Mouse (Mus musculus): ENCODE measurements at regions not wholly inside any gene's neighbourhood (a gene's known extent, or its start where the extent isn't known, plus 50 kb on each side); places are given as distances from the start of the nearest gene placed in this dataset.

GRCm38 (mm10) chr12:52368034-52368433, 135.7 kb upstream of the Arhgap5 start:
- ATAC-seq (replicated peaks; ENCODE audit: insufficient number of reproducible peaks, low FRiP score, low TSS enrichment, poor library complexity, severe bottlenecking) = no peak

DNA sequence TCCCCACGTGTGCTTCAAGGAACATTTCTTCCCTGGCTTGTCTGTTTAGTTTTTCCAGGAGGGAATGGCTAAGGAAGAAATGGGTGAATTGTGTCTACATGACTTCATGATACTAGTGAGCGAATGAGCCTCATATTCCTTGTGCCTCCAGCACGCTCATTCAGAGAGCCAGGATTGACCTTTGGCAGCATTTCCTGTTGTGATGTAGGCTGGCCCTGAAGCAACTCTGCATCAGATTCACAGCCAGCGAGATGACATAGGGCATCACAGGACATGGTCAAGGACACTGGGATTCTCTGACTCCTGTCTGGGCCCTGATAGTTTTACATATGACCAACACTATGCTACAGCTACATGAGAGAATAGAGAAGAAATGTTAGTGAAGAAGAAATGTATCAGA, 135.3 kb upstream of the Arhgap5 start:
- no peak for ATAC-seq (replicated peaks; ENCODE audit: insufficient number of reproducible peaks, low FRiP score, low TSS enrichment, poor library complexity, severe bottlenecking)

- no peak for ATAC-seq (replicated peaks; ENCODE audit: insufficient number of reproducible peaks, low FRiP score, low TSS enrichment, poor library complexity, severe bottlenecking)
These were observed 133.5 kb upstream of the Arhgap5 start for GRCm38 (mm10) chr12:52370153-52370710.

- ATAC-seq (replicated peaks; ENCODE audit: insufficient number of reproducible peaks, low FRiP score, low TSS enrichment, poor library complexity, severe bottlenecking) = no peak
These were observed 128.7 kb upstream of the Arhgap5 start for GRCm38 (mm10) chr12:52375116-52375515.

DNA sequence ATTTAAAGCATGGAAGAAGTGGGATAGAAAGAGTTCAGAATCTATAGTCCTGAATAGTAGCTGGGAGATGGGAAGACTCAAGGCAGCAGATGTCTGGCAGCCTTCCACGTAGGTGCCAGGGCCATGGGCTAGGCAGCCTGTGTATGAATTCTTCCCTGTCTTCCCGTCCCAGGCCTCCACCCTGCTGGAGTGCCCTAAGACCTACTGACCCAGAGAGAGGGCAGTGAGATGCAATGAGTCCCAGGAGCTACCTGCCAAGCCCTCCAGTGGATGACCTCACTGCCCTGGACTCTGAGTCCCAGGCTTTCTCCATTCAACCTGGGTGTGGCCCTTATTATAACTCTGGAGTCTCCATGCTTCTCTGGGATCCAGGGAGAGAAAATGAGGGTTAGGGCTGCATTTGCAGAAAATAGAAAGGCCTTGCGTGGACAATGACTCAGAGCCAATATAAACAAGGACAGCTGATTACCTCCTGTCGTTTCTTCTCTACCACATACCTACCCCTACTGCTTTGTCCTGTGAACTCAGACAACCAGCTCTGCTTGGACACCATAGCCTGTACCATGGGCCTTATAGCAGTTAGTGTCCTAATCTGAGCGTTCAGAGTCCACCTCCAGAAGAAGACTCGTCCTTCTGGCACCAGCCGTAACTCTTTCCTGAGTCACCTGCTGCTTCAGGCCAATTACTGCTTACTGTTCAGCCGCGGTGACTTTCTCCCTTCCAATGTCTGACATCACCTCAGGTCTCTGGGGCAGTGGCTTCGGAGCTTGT, 126.9 kb upstream of the Arhgap5 start:
- ATAC-seq (replicated peaks; ENCODE audit: insufficient number of reproducible peaks, low FRiP score, low TSS enrichment, poor library complexity, severe bottlenecking) = no peak

- ATAC-seq (replicated peaks; ENCODE audit: insufficient number of reproducible peaks, low FRiP score, low TSS enrichment, poor library complexity, severe bottlenecking) = no peak
These were observed 126.3 kb upstream of the Arhgap5 start for GRCm38 (mm10) chr12:52377463-52377848.

DNA sequence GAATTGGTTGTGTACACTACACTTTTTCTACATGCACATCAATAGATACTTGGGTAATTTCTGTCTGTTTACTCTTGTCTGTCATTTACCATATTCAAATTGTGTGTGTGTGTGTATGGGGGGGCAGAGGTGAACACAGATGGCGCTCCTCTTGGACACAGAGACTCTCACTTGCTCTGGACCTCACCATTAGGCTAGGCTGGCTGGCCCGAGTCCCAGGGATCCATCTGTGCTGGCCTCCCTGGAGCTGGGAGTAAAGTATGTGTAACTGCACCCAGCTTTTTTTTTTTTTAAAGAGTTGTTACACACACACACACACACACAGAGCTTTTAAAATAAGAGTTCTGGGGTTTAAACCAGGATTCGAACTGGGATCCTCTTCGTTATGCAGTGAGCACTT, 124.5 kb upstream of the Arhgap5 start:
- no peak for ATAC-seq (replicated peaks; ENCODE audit: insufficient number of reproducible peaks, low FRiP score, low TSS enrichment, poor library complexity, severe bottlenecking)

DNA sequence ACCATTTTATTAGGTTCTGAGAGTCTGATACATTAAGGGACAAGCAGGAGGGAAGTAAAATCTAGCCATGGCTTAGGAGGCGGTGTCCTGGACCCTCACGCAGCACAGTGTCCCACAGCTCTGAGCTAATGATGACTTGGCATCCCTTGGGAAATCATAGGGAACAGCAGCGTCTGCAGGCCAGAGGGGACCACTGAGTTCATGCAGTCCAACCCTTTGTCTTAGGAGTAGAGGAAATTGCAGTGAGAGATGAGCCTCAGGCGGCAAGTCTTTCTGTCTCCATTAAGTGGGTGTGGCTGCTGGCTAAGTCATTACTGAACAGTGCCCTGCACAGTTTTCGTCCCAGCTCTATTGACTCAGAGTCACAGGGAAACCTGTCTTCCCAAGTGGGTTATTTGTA, 123.8 kb upstream of the Arhgap5 start:
- ATAC-seq (replicated peaks; ENCODE audit: insufficient number of reproducible peaks, low FRiP score, low TSS enrichment, poor library complexity, severe bottlenecking) = no peak

- ATAC-seq (replicated peaks; ENCODE audit: insufficient number of reproducible peaks, low FRiP score, low TSS enrichment, poor library complexity, severe bottlenecking) = no peak
These were observed 122.4 kb upstream of the Arhgap5 start for GRCm38 (mm10) chr12:52381161-52381967.

DNA sequence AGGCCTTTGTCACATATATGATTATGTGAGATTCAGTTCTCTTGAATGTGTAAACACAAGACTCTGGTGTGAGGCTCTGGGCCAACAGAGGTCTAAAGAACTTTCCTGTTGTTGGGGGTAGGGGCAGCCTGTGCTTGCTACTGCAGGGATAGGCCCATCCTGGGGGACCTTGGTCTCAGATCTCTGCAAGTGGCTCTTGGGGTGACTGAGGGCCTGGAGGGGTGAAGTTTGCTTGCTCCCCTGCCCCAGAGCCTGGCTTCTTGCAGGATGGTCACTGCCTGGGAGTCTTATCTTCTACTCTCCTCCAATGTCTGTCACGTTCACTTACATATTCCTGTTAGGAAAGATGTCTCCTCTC, 121.8 kb upstream of the Arhgap5 start:
- ATAC-seq (replicated peaks; ENCODE audit: insufficient number of reproducible peaks, low FRiP score, low TSS enrichment, poor library complexity, severe bottlenecking) = no peak

DNA sequence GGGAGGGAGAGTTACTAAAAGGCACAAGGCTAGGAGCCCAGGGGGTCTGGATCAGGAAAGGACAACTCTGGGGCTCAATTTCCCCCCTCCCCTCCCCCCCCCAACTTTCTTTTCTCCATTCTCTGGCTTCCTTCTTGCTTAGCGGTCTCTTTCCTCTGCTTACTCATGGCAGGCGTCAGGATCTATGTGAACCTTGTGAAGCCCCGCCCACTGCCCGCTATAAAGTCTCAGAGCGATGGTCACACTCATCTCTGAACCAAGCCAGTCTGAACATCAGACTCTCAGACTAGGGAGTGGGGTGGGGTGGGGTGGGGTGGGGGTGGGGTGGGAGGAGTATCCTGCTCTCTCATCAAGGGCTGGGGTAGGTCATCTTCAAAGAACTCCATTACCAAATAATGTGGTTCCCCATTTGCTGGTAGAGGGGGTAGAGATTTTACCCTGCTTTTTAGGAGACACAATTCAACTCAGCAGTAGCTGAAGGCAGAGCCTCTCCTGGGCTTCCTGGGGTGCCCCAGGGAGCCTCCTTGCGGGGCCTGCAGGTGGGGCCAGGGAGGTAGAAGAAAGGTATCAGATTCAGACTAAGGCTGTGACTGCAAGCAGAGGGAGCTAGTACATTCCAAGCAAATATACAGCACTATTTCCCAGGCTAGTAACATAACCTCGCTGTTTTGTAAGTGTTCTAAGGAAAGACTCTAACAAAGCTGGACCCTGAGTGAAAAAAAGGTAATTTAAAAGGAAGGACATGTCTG, 120.8 kb upstream of the Arhgap5 start:
- ATAC-seq (replicated peaks; ENCODE audit: insufficient number of reproducible peaks, low FRiP score, low TSS enrichment, poor library complexity, severe bottlenecking) = no peak

DNA sequence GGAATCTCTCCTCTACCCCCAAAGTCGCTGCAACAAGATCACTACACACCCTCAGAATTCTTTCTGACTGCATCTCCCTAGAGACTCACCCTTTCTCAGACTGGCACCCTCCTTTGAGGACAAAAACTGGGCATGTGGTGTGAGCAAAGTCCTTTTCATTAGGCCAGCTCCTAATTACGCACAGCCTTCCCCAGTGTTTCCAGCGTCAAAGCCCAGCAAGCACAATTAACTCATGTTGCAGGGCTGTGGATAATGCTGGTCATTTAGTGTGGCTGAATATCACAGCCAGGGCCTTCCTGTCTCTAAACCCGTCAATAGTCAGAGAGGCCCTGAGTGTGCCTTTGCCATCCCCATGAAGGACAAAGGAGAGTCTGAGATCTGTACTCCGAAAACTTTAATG, 114.2 kb upstream of the Arhgap5 start:
- ATAC-seq (replicated peaks; ENCODE audit: insufficient number of reproducible peaks, low FRiP score, low TSS enrichment, poor library complexity, severe bottlenecking) = no peak

DNA sequence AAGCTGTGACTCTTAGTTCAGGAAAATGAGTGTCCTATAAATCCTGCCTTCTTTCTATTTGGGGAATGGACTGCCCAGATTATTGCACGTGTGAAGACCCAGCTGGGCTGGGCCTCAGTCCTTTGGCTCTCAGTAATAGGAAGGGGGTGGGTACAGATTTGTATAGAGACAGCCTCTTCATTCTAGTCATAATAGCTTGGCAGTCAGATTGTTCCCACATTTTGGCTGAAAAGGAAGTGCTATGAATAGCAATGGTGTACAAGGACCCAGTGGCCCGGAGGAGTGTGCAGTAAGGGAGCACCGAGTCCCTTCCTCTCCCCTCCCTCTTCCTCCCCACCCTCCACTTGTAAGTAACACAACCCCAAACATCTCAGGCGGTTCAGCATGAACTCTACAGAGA, 113.5 kb upstream of the Arhgap5 start:
- no peak for ATAC-seq (replicated peaks; ENCODE audit: insufficient number of reproducible peaks, low FRiP score, low TSS enrichment, poor library complexity, severe bottlenecking)

GRCm38 (mm10) chr12:52392636-52393035, 111.1 kb upstream of the Arhgap5 start:
- no peak for ATAC-seq (replicated peaks; ENCODE audit: insufficient number of reproducible peaks, low FRiP score, low TSS enrichment, poor library complexity, severe bottlenecking)

DNA sequence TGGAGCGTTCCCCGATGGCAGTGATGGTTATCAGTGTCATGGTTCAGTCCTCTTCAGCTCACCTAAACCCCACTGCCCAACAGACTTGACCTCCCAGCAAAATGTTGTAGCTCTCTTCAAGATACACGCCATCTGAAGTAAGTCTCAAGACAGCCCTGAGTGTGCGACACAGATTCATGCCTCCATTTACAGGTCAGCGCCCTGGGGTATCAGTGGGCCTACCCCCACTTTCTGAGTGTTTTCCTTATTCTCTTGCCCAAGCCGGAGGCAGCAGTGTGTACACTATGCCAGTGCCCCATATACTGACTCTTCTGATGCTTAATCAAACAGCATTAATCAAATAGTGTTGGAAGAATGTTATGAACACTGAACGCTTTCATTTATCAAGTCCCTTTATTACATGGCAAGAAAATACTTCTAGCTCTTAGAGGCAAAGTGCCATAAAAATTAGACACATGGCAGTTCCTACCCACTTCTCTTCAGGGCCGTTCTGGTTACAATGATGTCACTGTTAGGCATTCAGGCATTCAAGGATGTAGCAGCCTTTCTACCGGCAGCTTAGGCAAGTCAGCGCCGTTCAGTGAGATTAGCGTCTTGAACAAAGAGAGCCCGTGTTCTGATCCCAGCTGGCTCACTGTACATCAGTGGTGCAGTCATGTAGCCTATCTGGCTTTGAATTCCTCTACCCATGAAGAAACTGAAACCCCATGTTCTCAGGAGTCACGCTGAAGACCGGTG, 109.6 kb upstream of the Arhgap5 start:
- ATAC-seq (replicated peaks; ENCODE audit: insufficient number of reproducible peaks, low FRiP score, low TSS enrichment, poor library complexity, severe bottlenecking) = no peak

GRCm38 (mm10) chr12:52394719-52395062, 109.1 kb upstream of the Arhgap5 start:
- no peak for ATAC-seq (replicated peaks; ENCODE audit: insufficient number of reproducible peaks, low FRiP score, low TSS enrichment, poor library complexity, severe bottlenecking)

DNA sequence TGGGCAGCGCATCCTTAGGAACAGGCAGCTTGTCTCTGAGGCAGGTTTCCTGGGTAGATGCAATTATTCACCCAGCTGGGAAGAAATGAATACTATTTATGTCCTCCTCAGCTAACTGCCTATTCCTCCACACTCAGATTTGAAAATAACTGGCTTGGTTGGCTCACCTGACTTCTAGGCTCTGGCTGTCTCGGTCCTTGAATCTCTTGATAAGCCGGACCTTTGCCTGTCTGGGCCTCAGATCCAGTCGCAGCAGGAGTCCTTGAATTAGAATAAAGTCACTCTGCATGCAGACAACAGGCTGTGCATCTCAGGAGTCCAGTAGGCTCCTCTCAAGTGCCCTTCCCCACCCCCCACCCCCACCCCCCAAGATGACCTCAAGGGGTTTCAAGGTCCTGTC, 108.7 kb upstream of the Arhgap5 start:
- no peak for ATAC-seq (replicated peaks; ENCODE audit: insufficient number of reproducible peaks, low FRiP score, low TSS enrichment, poor library complexity, severe bottlenecking)

DNA sequence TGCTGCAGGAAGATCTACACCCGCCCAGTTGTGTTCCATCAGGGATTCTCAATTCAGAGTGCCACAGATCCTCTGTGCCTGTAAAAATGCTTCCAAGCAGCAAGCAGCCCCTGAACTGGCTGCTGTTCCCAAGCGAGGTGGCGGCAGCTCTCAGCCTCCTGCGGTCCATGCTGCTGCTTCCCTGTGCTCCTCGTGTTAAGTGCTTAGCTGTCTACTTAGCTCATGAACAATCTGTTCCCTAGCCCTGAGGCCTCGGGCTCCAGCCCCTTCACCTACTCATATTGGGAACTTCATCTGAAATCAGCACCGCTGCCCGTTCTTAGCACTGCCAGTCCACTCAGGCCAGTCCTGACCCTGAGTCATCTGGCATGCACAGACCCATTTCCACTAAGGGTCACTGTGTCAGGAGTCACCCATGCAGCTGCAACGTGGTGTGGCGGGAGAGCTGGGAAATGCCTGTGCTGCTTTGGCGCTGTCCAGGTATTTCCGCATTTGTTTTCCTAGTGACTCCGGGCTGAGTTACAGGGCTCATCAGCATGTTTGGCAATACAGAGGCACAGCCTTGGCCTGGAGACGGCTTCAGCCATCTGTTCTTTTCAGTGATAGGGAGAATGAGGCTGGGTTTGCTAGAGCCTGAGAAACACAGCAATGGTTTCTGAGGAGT, 107.5 kb upstream of the Arhgap5 start:
- no peak for ATAC-seq (replicated peaks; ENCODE audit: insufficient number of reproducible peaks, low FRiP score, low TSS enrichment, poor library complexity, severe bottlenecking)
